ENCODE assay signal across 10 mouse cellular contexts in genomic region chr19:55865774-55866578, GRCm38 (mm10).
DNase-seq lines count a peak whose midpoint lies in the region; ATAC-seq and TF ChIP-seq lines count a peak whose summit lies in the region.
"Had no signal": no experiment of that assay in that cellular context is flagged by ENCODE, and none has a peak within 500 bp of the region (broad histone marks: within the 10 kb centered on the region; RNA-seq: fewer than 3 reads in every experiment).

No protein-coding gene starts in this region.

- no peaks in the 10 kb centered on the region for H3K27me3 ChIP-seq in lung, postnatal 0 days (replicated peaks; ENCODE audit: insufficient read depth, low read length)
- no peaks in the 10 kb centered on the region for H3K27me3 ChIP-seq in erythroblast, embryonic 14.5 days (ENCODE audit: control insufficient read depth)
- H3K27me3 ChIP-seq in liver, postnatal 0 days (ENCODE audit: insufficient read depth, low read length): no peaks in the 10 kb centered on the region
- H3K27me3 ChIP-seq in stomach, embryonic 15.5 days (replicated peaks): no peaks in the 10 kb centered on the region
- no peaks in the 10 kb centered on the region for H3K27me3 ChIP-seq in kidney, adult 2 months (replicated peaks; ENCODE audit: control insufficient read depth, insufficient read depth, low read length)
- H3K27me3 ChIP-seq: embryonic facial prominence, embryonic 12.5 days had no signal

- H3K36me3 ChIP-seq in lung, postnatal 0 days (ENCODE audit: insufficient read depth, low read length): no peaks in the 10 kb centered on the region
- H3K36me3 ChIP-seq in erythroblast, embryonic 14.5 days (ENCODE audit: control insufficient read depth): peaks cover 17% of the 10 kb centered on the region
- no peaks in the 10 kb centered on the region for H3K36me3 ChIP-seq in liver, postnatal 0 days (replicated peaks; ENCODE audit: insufficient read depth, low read length)
- H3K36me3 ChIP-seq in stomach, embryonic 15.5 days: no peaks in the 10 kb centered on the region; the same call in 1 of the 2 replicates
- no peaks in the 10 kb centered on the region; the same call in 1 of the 2 replicates for H3K36me3 ChIP-seq in kidney, adult 2 months (ENCODE audit: control insufficient read depth, insufficient read depth, low read length)

- TF ChIP-seq EP300 in lung, postnatal 0 days (IDR thresholded peaks at IDR 0.05): no peak
- peak; percentile 80 for TF ChIP-seq EP300 in liver, postnatal 0 days (IDR thresholded peaks at IDR 0.05; ENCODE audit: low read depth)

- no peak for TF ChIP-seq POLR2A in kidney, adult 2 months (IDR thresholded peaks at IDR 0.05; ENCODE audit: low read depth, low read length)

- TF ChIP-seq CTCF in lung, postnatal 0 days (IDR thresholded peaks at IDR 0.05): peak; percentile 26
- peak; percentile 58 for TF ChIP-seq CTCF in liver, postnatal 0 days (IDR thresholded peaks at IDR 0.05; ENCODE audit: low read depth)
- no peak for TF ChIP-seq CTCF in kidney, adult 2 months (conservative IDR thresholded peaks at IDR 0.05; ENCODE audit: insufficient read depth, insufficient read length, low read depth, low read length)

- H3K27ac ChIP-seq in lung, postnatal 0 days (ENCODE audit: low read length): no peak overlapping the region
- H3K27ac ChIP-seq in liver, postnatal 0 days (ENCODE audit: low read depth): peak overlapping the region; percentile 52
- peak overlapping the region; percentile 53; the same call in 1 of the 2 replicates for H3K27ac ChIP-seq in stomach, embryonic 15.5 days
- no peak overlapping the region for H3K27ac ChIP-seq in kidney, adult 2 months (ENCODE audit: insufficient read depth, low read depth, low read length)
- H3K27ac ChIP-seq: embryonic facial prominence, embryonic 12.5 days; left cerebral cortex, adult 2 months had no signal

- 50% methylated on average over 13 of the region's 13 CpGs for WGBS in lung, postnatal 0 days
- 18% methylated on average over 13 of the region's 13 CpGs for WGBS in liver, postnatal 0 days (ENCODE audit: insufficient replicate concordance)
- WGBS in stomach, embryonic 15.5 days: 71% methylated on average over 13 of the region's 13 CpGs
- 74% methylated on average over 13 of the region's 13 CpGs for WGBS in kidney, adult 2 months

- ATAC-seq in lung, postnatal 0 days: peak; percentile 44; the same call in 1 of the 2 replicates
- peak; percentile 83 for ATAC-seq in liver, postnatal 0 days
- ATAC-seq in stomach, embryonic 15.5 days (ENCODE audit: insufficient read depth, low FRiP score, low read depth): peak; percentile 82

- no peak overlapping the region for H3K4me2 ChIP-seq in lung, postnatal 0 days (replicated peaks; ENCODE audit: low read depth, low read length)
- peak overlapping the region; percentile 52 for H3K4me2 ChIP-seq in liver, postnatal 0 days (ENCODE audit: low read depth, low read length)
- no peak overlapping the region for H3K4me2 ChIP-seq in stomach, embryonic 15.5 days
- H3K4me2 ChIP-seq: embryonic facial prominence, embryonic 12.5 days had no signal

- no peaks in the 10 kb centered on the region for H3K9me3 ChIP-seq in lung, postnatal 0 days (ENCODE audit: low read length)
- no peaks in the 10 kb centered on the region for H3K9me3 ChIP-seq in erythroblast, embryonic 14.5 days (ENCODE audit: control insufficient read depth, low read length)
- no peaks in the 10 kb centered on the region for H3K9me3 ChIP-seq in liver, postnatal 0 days (ENCODE audit: low read length)
- H3K9me3 ChIP-seq in stomach, embryonic 15.5 days: no peaks in the 10 kb centered on the region
- H3K9me3 ChIP-seq: embryonic facial prominence, embryonic 12.5 days had no signal

- H3K9ac ChIP-seq in lung, postnatal 0 days (replicated peaks; ENCODE audit: low read depth): no peak overlapping the region
- no peak overlapping the region for H3K9ac ChIP-seq in liver, postnatal 0 days (replicated peaks)
- no peak overlapping the region for H3K9ac ChIP-seq in stomach, embryonic 15.5 days
- H3K9ac ChIP-seq: embryonic facial prominence, embryonic 12.5 days had no signal

- H3K4me3 ChIP-seq in lung, postnatal 0 days (ENCODE audit: low read depth, low read length): no peak overlapping the region
- H3K4me3 ChIP-seq in erythroblast, embryonic 14.5 days (replicated peaks): peak overlapping the region; percentile 41
- no peak overlapping the region for H3K4me3 ChIP-seq in liver, postnatal 0 days (ENCODE audit: low read depth, low read length)
- H3K4me3 ChIP-seq in stomach, embryonic 15.5 days (replicated peaks): no peak overlapping the region
- no peak overlapping the region for H3K4me3 ChIP-seq in kidney, adult 2 months (ENCODE audit: insufficient read depth, low read depth, low read length)
- H3K4me3 ChIP-seq: embryonic facial prominence, embryonic 12.5 days; left cerebral cortex, adult 2 months had no signal

- peak; percentile 41 for DNase-seq in lung, postnatal 0 days (ENCODE audit: low spot score)
- no peak for DNase-seq in lung, postnatal 25 days (ENCODE audit: low spot score)
- peak; percentile 54 for DNase-seq in liver, postnatal 0 days
- no peak for DNase-seq in adrenal gland, postnatal 36 days
- DNase-seq in thymus, postnatal 4 days: no peak
- DNase-seq in kidney, adult 2 months: no peak

- H3K4me1 ChIP-seq in lung, postnatal 0 days (ENCODE audit: insufficient read depth, low read depth, low read length): no peaks in the 10 kb centered on the region
- peaks cover 94% of the 10 kb centered on the region for H3K4me1 ChIP-seq in erythroblast, embryonic 14.5 days (ENCODE audit: control insufficient read depth)
- H3K4me1 ChIP-seq in liver, postnatal 0 days (ENCODE audit: insufficient read depth): peaks cover 57% of the 10 kb centered on the region
- H3K4me1 ChIP-seq in stomach, embryonic 15.5 days: peaks cover 5% of the 10 kb centered on the region
- peaks cover 8% of the 10 kb centered on the region; the same call in 1 of the 2 replicates for H3K4me1 ChIP-seq in kidney, adult 2 months (ENCODE audit: control insufficient read depth, insufficient read depth, low read length)

Comparison
In these comparisons a context has a peak if more than half of its experiments do, and no peak if none do; other contexts are left out.
1. DNase-seq: peak in lung, postnatal 0 days (single experiment) and liver, postnatal 0 days (single experiment); none in lung, postnatal 25 days (single experiment), adrenal gland, postnatal 36 days (0 of 2), thymus, postnatal 4 days (single experiment) and kidney, adult 2 months (single experiment).
2. H3K27ac ChIP-seq: peak in liver, postnatal 0 days (single experiment) and stomach, embryonic 15.5 days (single experiment); none in lung, postnatal 0 days (single experiment) and kidney, adult 2 months (single experiment).
3. Peak in every context shown above with its lines, with median percentiles within 50 percentile points of each other: ATAC-seq.